ENCODE assay signal across 20 mouse cellular contexts in the genomic region with DNA sequence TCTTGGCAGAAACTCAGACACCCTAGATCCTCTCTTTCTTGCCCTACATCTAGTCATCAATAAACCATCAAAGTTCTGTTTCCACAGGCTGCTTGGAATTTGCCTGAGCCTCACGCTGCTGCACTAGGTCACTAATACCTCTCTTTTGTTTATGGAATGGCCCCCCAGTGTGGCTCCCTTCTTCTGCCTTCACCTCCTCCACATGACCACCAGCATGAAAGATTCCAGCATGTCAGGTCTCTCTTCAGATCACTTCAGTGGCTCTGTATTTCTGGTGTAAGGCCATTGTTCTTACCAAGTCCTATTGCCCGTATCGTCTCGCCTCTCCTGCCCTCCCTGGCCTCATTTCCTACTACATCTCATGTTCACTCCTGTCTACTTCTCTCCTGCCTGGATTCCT. TPM values are rescaled to one million over a fixed set of nuclear protein-coding genes. Genes with fewer than 3 reads are reported as not detected.
A peak's percentile ranks its signal among the peaks of the same experiment; 100 is the strongest.
DNase-seq lines count a peak whose midpoint lies in the region; TF ChIP-seq lines count a peak whose summit lies in the region.
"Had no signal": no experiment of that assay in that cellular context is flagged by ENCODE, and none has a peak within 500 bp of the region (broad histone marks: within the 10 kb centered on the region; RNA-seq: fewer than 3 reads in every experiment).

No protein-coding gene starts in this region.

- H3K27ac ChIP-seq in cerebellum, adult 2 months (ENCODE audit: insufficient read depth, low read length): peak overlapping the region; percentile 55; the same call in 1 of the 2 replicates
- H3K27ac ChIP-seq: embryonic facial prominence, embryonic 10.5 days; embryonic facial prominence, embryonic 12.5 days; forebrain, embryonic 13.5 days; forebrain, embryonic 15.5 days had no signal

- no peak overlapping the region for H3K4me3 ChIP-seq in cerebellum, adult 2 months (replicated peaks; ENCODE audit: insufficient read depth, low read depth, low read length)
- H3K4me3 ChIP-seq: embryonic facial prominence, embryonic 10.5 days; embryonic facial prominence, embryonic 12.5 days; forebrain, embryonic 13.5 days; forebrain, embryonic 15.5 days had no signal

- no peak for TF ChIP-seq POLR2A in cerebellum, adult 2 months (IDR thresholded peaks at IDR 0.05; ENCODE audit: borderline replicate concordance, insufficient read depth, low read length)

- no peak for TF ChIP-seq CTCF in cerebellum, adult 2 months (IDR thresholded peaks at IDR 0.05; ENCODE audit: borderline replicate concordance, insufficient read depth, low read depth, low read length)

- 71% methylated on average over 4 of the region's 4 CpGs for WGBS in cerebellum, adult 2 months

- H3K27me3 ChIP-seq in cerebellum, adult 2 months (ENCODE audit: control insufficient read depth, insufficient read depth, low read length): no peaks in the 10 kb centered on the region
- H3K27me3 ChIP-seq: CH12.LX; embryonic facial prominence, embryonic 12.5 days; forebrain, embryonic 13.5 days; forebrain, embryonic 15.5 days; Patski had no signal

- DNase-seq in cerebellum, adult 2 months: no peak
- DNase-seq in cerebellum, adult 8-10 months: no peak
- peak; percentile 2 for DNase-seq in retina, postnatal 1 day
- no peak for DNase-seq in retina, embryonic 14.5 days (ENCODE audit: low spot score)
- no peak for DNase-seq in layer of hippocampus, postnatal 10 days (ENCODE audit: low spot score in 2 of 2)
- DNase-seq: adrenal gland, adult 8-10 months; adrenal gland, postnatal 14 days; adrenal gland, postnatal 36 days; B cell, adult 2 months; cerebellum, adult 11-12 months; cerebellum, adult 9-10 months; cerebellum, postnatal 10 days; cerebellum, postnatal 25 days; forebrain, postnatal 0 days had no signal

- peaks cover 15% of the 10 kb centered on the region for H3K4me1 ChIP-seq in cerebellum, adult 2 months (ENCODE audit: control insufficient read depth, insufficient read depth, low read length)
- H3K4me1 ChIP-seq: embryonic facial prominence, embryonic 12.5 days; forebrain, embryonic 15.5 days had no signal

RNA-seq across cellular contexts. Expression of a gene that starts 39.3 kb away (rescaled TPM):
- 159 and 173 TPM in 2 replicates for polyA plus RNA-seq in cerebellum, adult 2 months (2012; rRNA removed)
- 100 to 1,000 TPM; 243 to 261 TPM for total RNA-seq in layer of hippocampus, postnatal 10 days (2021)
- total RNA-seq: CH12.LX had no signal
